Mouse (Mus musculus): ENCODE measurements around the gene Cdnf. TPM values are rescaled to one million over a fixed set of nuclear protein-coding genes. Genes with fewer than 3 reads are reported as not detected.

Cdnf gene
- 0.71 TPM for polyA plus RNA-seq (2012; fragmentation: generic; extraction: Trizol)

GRCm38 (mm10) chr2:3512552-3513454 lies at the start of gene Cdnf, which contains the start of the genes Gm45902 and Hspa14:
Gene Cdnf (plus strand): TSS chr2:3513030.
Gene Gm45902 (minus strand): TSS chr2:3512790.
Gene Hspa14 (minus strand): TSS chr2:3512814.
- Histone ChIP-seq H3ac (ENCODE audit: control insufficient read depth, insufficient read length) (peak within 1 kb of the TSS; percentile 80), H3K4me2 (ENCODE audit: low read depth) (peak within 1 kb of the TSS; percentile 84), H3K36me3 (ENCODE audit: control insufficient read depth, insufficient read depth) (peaks cover 26% of the 10 kb centered on the region), H3K79me2 (ENCODE audit: control insufficient read depth, insufficient read depth) (peaks cover 24% of the 10 kb centered on the region), H3K27me3 (ENCODE audit: control insufficient read depth, insufficient read depth, insufficient read length) (no peaks in the 10 kb centered on the region), H3K4me3 (peak within 1 kb of the TSS; percentile 80)
- TF ChIP-seq CEBPB (IDR thresholded peaks at IDR 0.05; ENCODE audit: insufficient read depth, poor library complexity, severe bottlenecking) (peak; percentile 70), POLR2AphosphoS2 (IDR thresholded peaks at IDR 0.05; ENCODE audit: insufficient read length, low read depth) (peak; percentile 89), E2F4 (IDR thresholded peaks at IDR 0.05; ENCODE audit: insufficient read depth) (peak; percentile 75), POLR2A (IDR thresholded peaks at IDR 0.05; ENCODE audit: insufficient read length, low read depth) (peak; percentile 67), TCF3 (IDR thresholded peaks at IDR 0.05; ENCODE audit: insufficient read length, low read depth) (no peak), SRF (IDR thresholded peaks at IDR 0.05; ENCODE audit: control insufficient read depth, insufficient read length, low read depth) (no peak)

GRCm38 (mm10) chr2:3473891-3474290 lies 38.9 kb upstream of the Cdnf start:
- Histone ChIP-seq H3K36me3 (ENCODE audit: control insufficient read depth, insufficient read depth) (peaks cover 5% of the 10 kb centered on the region), H3K4me3 (peak overlapping the region; percentile 44), H3K79me2 (ENCODE audit: control insufficient read depth, insufficient read depth) (peaks cover 42% of the 10 kb centered on the region), H3K27me3 (ENCODE audit: control insufficient read depth, insufficient read depth, insufficient read length) (no peaks in the 10 kb centered on the region), H3ac (ENCODE audit: control insufficient read depth, insufficient read length) (peak overlapping the region; percentile 49), H3K4me2 (ENCODE audit: low read depth) (peak overlapping the region; percentile 79)
- no peak for TF ChIP-seq MAX (IDR thresholded peaks at IDR 0.05; ENCODE audit: low read depth)
- no peak for TF ChIP-seq USF1 (IDR thresholded peaks at IDR 0.05; ENCODE audit: low read depth)
- TF ChIP-seq MYOD1 (IDR thresholded peaks at IDR 0.05; ENCODE audit: control insufficient read depth in 1 of 3, insufficient read length in 2 of 3, low read depth in 2 of 3): no peak
- no peak for TF ChIP-seq TCF3 (IDR thresholded peaks at IDR 0.05; ENCODE audit: insufficient read length, low read depth)
- no peak for TF ChIP-seq REST (IDR thresholded peaks at IDR 0.05; ENCODE audit: insufficient read depth, insufficient read length)
- no peak for TF ChIP-seq TCF12 (IDR thresholded peaks at IDR 0.05; ENCODE audit: insufficient read depth, poor library complexity, severe bottlenecking)
- TF ChIP-seq SRF (IDR thresholded peaks at IDR 0.05; ENCODE audit: control insufficient read depth, insufficient read length, low read depth): no peak
- TF ChIP-seq POLR2A (IDR thresholded peaks at IDR 0.05; ENCODE audit: insufficient read length, low read depth): no peak
- no peak for TF ChIP-seq E2F4 (IDR thresholded peaks at IDR 0.05; ENCODE audit: insufficient read depth)
- no peak for TF ChIP-seq MYOG (IDR thresholded peaks at IDR 0.05; ENCODE audit: control insufficient read depth in 1 of 3, insufficient read depth in 1 of 3, insufficient read length in 2 of 3, low read depth in 2 of 3)
- no peak for TF ChIP-seq POLR2AphosphoS2 (IDR thresholded peaks at IDR 0.05; ENCODE audit: insufficient read length, low read depth)
- TF ChIP-seq CEBPB (IDR thresholded peaks at IDR 0.05; ENCODE audit: insufficient read depth, poor library complexity, severe bottlenecking): no peak

DNA sequence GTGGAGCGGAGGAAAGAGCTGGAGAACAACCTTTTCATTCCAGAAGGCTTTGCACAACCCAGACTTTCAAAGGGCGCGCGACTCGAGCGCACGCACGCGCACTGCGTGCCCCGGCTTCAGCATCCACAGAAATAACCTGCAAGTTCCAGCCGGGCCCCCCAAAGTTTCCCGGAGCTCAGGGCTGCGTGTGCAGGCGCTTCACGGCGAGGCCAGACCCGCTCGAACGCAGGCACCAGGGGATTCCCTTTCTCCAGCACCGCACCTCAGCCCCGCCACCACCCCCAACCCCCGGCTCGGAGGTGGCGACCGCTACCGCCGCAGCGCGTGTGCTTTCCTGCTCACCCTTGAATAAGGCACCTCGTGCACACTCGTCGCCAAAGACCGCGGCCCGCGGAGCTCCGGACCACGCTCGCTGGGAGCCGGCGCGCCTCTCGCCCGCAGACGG lies 38.4 kb upstream of the Cdnf start:
- Histone ChIP-seq H3ac (ENCODE audit: control insufficient read depth, insufficient read length) (peak overlapping the region; percentile 49), H3K27me3 (ENCODE audit: control insufficient read depth, insufficient read depth, insufficient read length) (no peaks in the 10 kb centered on the region), H3K79me2 (ENCODE audit: control insufficient read depth, insufficient read depth) (peaks cover 37% of the 10 kb centered on the region), H3K36me3 (ENCODE audit: control insufficient read depth, insufficient read depth) (peaks cover 5% of the 10 kb centered on the region), H3K4me2 (ENCODE audit: low read depth) (peak overlapping the region; percentile 79), H3K4me3 (peak overlapping the region; percentile 44)
- no peak for TF ChIP-seq SRF (IDR thresholded peaks at IDR 0.05; ENCODE audit: control insufficient read depth, insufficient read length, low read depth)
- no peak for TF ChIP-seq MYOG (IDR thresholded peaks at IDR 0.05; ENCODE audit: control insufficient read depth in 1 of 3, insufficient read depth in 1 of 3, insufficient read length in 2 of 3, low read depth in 2 of 3)
- TF ChIP-seq TCF12 (IDR thresholded peaks at IDR 0.05; ENCODE audit: insufficient read depth, poor library complexity, severe bottlenecking): no peak
- no peak for TF ChIP-seq MAX (IDR thresholded peaks at IDR 0.05; ENCODE audit: low read depth)
- TF ChIP-seq E2F4 (IDR thresholded peaks at IDR 0.05; ENCODE audit: insufficient read depth): peak; percentile 84
- TF ChIP-seq POLR2AphosphoS2 (IDR thresholded peaks at IDR 0.05; ENCODE audit: insufficient read length, low read depth): no peak
- no peak for TF ChIP-seq REST (IDR thresholded peaks at IDR 0.05; ENCODE audit: insufficient read depth, insufficient read length)

DNA sequence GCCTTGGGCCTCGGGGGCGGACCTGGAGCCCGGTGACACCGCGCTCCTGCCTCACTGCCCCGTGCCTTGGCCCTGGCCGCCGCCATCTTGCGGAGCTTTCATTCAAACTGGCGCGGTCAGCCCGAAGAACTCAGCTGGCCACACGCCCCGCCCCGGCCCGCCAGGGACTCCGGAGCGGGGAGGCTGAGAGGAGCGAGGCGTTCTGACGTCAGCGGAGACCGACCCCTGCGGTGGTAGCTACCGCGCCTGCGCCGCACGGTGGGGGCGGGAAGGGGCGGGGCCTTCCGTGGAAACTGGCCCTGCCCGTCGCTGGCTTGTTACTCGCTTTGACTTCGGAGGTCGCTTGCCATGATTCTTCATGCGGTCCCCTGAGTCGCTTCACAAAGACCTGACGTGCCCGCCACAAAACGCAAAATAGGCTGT lies 38.0 kb upstream of the Cdnf start, which contains the start of gene Suv39h2:
Gene Suv39h2, minus strand, starts transcription at position 171 of the 423 bp plus-strand sequence.
- H3K4me3 ChIP-seq: peak within 1 kb of the TSS; percentile 44
- H3K27me3 ChIP-seq (ENCODE audit: control insufficient read depth, insufficient read depth, insufficient read length): no peaks in the 10 kb centered on the region
- H3K36me3 ChIP-seq (ENCODE audit: control insufficient read depth, insufficient read depth): peaks cover under 1% of the 10 kb centered on the region
- TF ChIP-seq TCF12 (IDR thresholded peaks at IDR 0.05; ENCODE audit: insufficient read depth, poor library complexity, severe bottlenecking) (no peak), POLR2A (IDR thresholded peaks at IDR 0.05; ENCODE audit: insufficient read length, low read depth) (peak; percentile 76), TCF3 (IDR thresholded peaks at IDR 0.05; ENCODE audit: insufficient read length, low read depth) (no peak), USF1 (IDR thresholded peaks at IDR 0.05; ENCODE audit: low read depth) (no peak), MYOG (IDR thresholded peaks at IDR 0.05; ENCODE audit: control insufficient read depth in 1 of 3, insufficient read depth in 1 of 3, insufficient read length in 2 of 3, low read depth in 2 of 3) (no peak), MAX (IDR thresholded peaks at IDR 0.05; ENCODE audit: low read depth) (no peak), E2F4 (IDR thresholded peaks at IDR 0.05; ENCODE audit: insufficient read depth) (peak; percentile 79), POLR2AphosphoS2 (IDR thresholded peaks at IDR 0.05; ENCODE audit: insufficient read length, low read depth) (peak; percentile 66)
- H3K79me2 ChIP-seq (ENCODE audit: control insufficient read depth, insufficient read depth): peaks cover 33% of the 10 kb centered on the region
- peak within 1 kb of the TSS; percentile 49 for H3ac ChIP-seq (ENCODE audit: control insufficient read depth, insufficient read length)
- peak within 1 kb of the TSS; percentile 79 for H3K4me2 ChIP-seq (ENCODE audit: low read depth)
